Comparison of ENCODE assay signal across 8 mouse cellular contexts in the genomic region with DNA sequence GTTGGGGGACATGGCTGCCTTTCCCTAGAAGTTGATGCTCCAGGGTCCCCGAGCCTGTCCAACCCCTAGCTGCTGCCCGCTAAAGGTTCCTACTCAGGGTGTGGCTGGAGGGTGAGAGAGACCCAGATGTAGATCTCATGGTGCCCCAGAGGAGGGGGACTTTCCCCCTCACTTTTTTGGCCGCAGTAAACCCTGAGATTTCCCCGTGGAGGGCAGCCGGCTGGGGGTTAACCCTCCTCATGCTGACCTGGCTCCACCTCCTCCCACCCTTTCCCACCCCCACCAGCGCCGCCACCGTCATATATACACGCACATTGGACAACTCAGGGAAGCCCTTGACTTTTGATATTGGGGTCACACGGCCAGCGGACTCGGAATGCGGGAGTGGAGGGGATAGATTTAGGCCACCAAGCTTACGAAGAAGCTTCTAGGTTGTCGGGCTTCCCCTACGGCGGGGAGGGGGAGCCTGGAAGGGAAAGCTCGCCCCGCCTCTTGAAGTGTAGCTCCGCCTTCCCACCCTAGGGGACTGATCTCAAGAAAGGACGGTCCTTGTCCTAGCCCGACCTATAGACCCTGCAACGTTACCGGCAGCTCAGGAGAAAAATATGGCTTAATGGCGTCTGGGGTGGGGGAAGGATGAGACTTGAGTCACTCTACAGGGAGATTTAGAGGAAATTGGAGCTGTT. TPM values are rescaled to one million over a fixed set of nuclear protein-coding genes. Genes with fewer than 3 reads are reported as not detected.
A peak's percentile ranks its signal among the peaks of the same experiment; 100 is the strongest.
DNase-seq lines count a peak whose midpoint lies in the region; ATAC-seq and TF ChIP-seq lines count a peak whose summit lies in the region.

No protein-coding gene starts in this region.

- H3K36me3 ChIP-seq in ES-E14 (ENCODE audit: control insufficient read depth, insufficient read depth, low read length, poor library complexity, severe bottlenecking) = no peaks in the 10 kb centered on the region
- peaks cover 37% of the 10 kb centered on the region for H3K36me3 ChIP-seq in megakaryocyte, embryonic 14.5 days (replicated peaks; ENCODE audit: low read length)

- ATAC-seq in erythroid progenitor cell, adult 5-6 weeks (replicated peaks; ENCODE audit: low FRiP score, poor library complexity, severe bottlenecking) = peak; percentile 39; the same call in 1 of the 2 replicates

- DNase-seq in ES-E14 (ENCODE audit: low read depth, low spot score) = no peak
- DNase-seq in adrenal gland, postnatal 14 days = peak; percentile 89
- peak; percentile 88 to 90 for DNase-seq in heart, postnatal 10 days
- peak; percentile 88 to 90 for DNase-seq in kidney, postnatal 25 days
- peak; percentile 74 to 86 for DNase-seq in spleen, adult 18-20 months
- DNase-seq in frontal cortex, postnatal 10 days (ENCODE audit: low spot score in 2 of 2) = no peak

- intact Hi-C loops in heart, postnatal 10 days (cut with DNase I) = loop anchor here (2.0 kb wide), 2 partner anchors 17 to 23 kb away; a partner anchor contains a TSS

- H3K4me3 ChIP-seq in ES-E14 (ENCODE audit: insufficient read depth in 1 of 2, low read depth in 1 of 2, low read length in 2 of 2, poor library complexity in 1 of 2, severe bottlenecking in 1 of 2) = peak overlapping the region; percentile 70 to 80
- H3K4me3 ChIP-seq in megakaryocyte, embryonic 14.5 days (replicated peaks) = peak overlapping the region; percentile 98

- H3K4me1 ChIP-seq in ES-E14 (ENCODE audit: control insufficient read depth in 2 of 2, insufficient read depth in 2 of 2, low read length in 2 of 2, poor library complexity in 1 of 2) = peaks cover 0 to 14% of the 10 kb centered on the region in 2 experiments; a peak in 2 of 4 replicates
- H3K4me1 ChIP-seq in megakaryocyte, embryonic 14.5 days = peaks cover 48% of the 10 kb centered on the region

- H3K9me3 ChIP-seq in ES-E14 (ENCODE audit: control insufficient read depth, insufficient read depth, low read depth, low read length) = no peaks in the 10 kb centered on the region
- H3K9me3 ChIP-seq in megakaryocyte, embryonic 14.5 days = no peaks in the 10 kb centered on the region

- H3K27me3 ChIP-seq in megakaryocyte, embryonic 14.5 days (replicated peaks) = no peaks in the 10 kb centered on the region

- peak overlapping the region; percentile 59 for H3K9ac ChIP-seq in ES-E14 (ENCODE audit: insufficient read depth, low read depth, low read length, poor library complexity, severe bottlenecking)

- in situ Hi-C loops in ES-E14 (cut with MboI; ENCODE audit: low sequenced_read_pairs in 2 of 2, unreplicated experiment in 2 of 2) = no loop called here

- no peak overlapping the region for H3K27ac ChIP-seq in ES-E14 (ENCODE audit: insufficient read depth, low read depth, low read length, poor library complexity, severe bottlenecking)

TF ChIP-seq in ES-E14, 5 proteins besides CTCF, POLR2A, EP300 and RAD21:
- TF ChIP-seq HCFC1 (IDR thresholded peaks at IDR 0.05; ENCODE audit: borderline replicate concordance, insufficient read depth, low read length) (no peak), ZC3H11A (IDR thresholded peaks at IDR 0.05; ENCODE audit: borderline replicate concordance, low read depth, low read length) (no peak), ZNF384 (IDR thresholded peaks at IDR 0.05; ENCODE audit: low read depth, low read length) (no peak), CHD2 (IDR thresholded peaks at IDR 0.05; ENCODE audit: low read depth, low read length) (no peak), MAFK (IDR thresholded peaks at IDR 0.05; ENCODE audit: insufficient read depth, low read depth, low read length) (no peak)
TF ChIP-seq in ES-E14: peak in this region for 0.

RNA-seq across cellular contexts. Expression of a gene that starts 0.9 kb away (rescaled TPM):
- total RNA-seq in ES-E14 (2012; rRNA removed) = 18.6 and 26.0 TPM in 2 replicates
- 75.0 and 89.4 TPM in 2 replicates for total RNA-seq in adrenal gland, postnatal 14 days (2021)
- total RNA-seq in erythroid progenitor cell, adult 5-6 weeks (2015; ENCODE audit: low replicate concordance) = 11.5 and 26.8 TPM in 2 replicates
- 11.3 and 16.6 TPM in 2 replicates for total RNA-seq in erythroid progenitor cell, adult 5-6 weeks (2017; ENCODE audit: low replicate concordance)
- total RNA-seq in heart, postnatal 10 days (2021) = 10 to 100 TPM; 45.9 to 46.8 TPM
- 33.8 and 70.6 TPM in 2 replicates for polyA plus RNA-seq in megakaryocyte, embryonic 14.5 days (2012; ENCODE audit: insufficient read depth, low replicate concordance)

RNA-seq across cellular contexts. Expression of a gene that starts 22.7 kb away (rescaled TPM):
- 69.6 and 91.4 TPM in 2 replicates for total RNA-seq in ES-E14 (2012; rRNA removed)
- 138 and 201 TPM in 2 replicates for total RNA-seq in adrenal gland, postnatal 14 days (2021)
- 19.7 and 21.6 TPM in 2 replicates for total RNA-seq in erythroid progenitor cell, adult 5-6 weeks (2015; ENCODE audit: low replicate concordance)
- total RNA-seq in erythroid progenitor cell, adult 5-6 weeks (2017; ENCODE audit: low replicate concordance) = 11.5 and 13.1 TPM in 2 replicates
- total RNA-seq in heart, postnatal 10 days (2021) = 10 to 100 TPM; 95.8 to 96.3 TPM
- polyA plus RNA-seq in megakaryocyte, embryonic 14.5 days (2012; ENCODE audit: insufficient read depth, low replicate concordance) = 10.2 and 208 TPM in 2 replicates

RNA-seq across cellular contexts. Expression of a gene that starts 23.0 kb away (rescaled TPM):
- total RNA-seq in ES-E14 (2012; rRNA removed) = 23.6 and 35.6 TPM in 2 replicates
- 9.2 and 9.4 TPM in 2 replicates for total RNA-seq in adrenal gland, postnatal 14 days (2021)
- total RNA-seq in erythroid progenitor cell, adult 5-6 weeks (2015; ENCODE audit: low replicate concordance) = 73.5 and 83.4 TPM in 2 replicates
- 69.6 and 83.2 TPM in 2 replicates for total RNA-seq in erythroid progenitor cell, adult 5-6 weeks (2017; ENCODE audit: low replicate concordance)
- total RNA-seq in heart, postnatal 10 days (2021) = 1 to 10 TPM; 5.0 to 7.0 TPM
- 1.5 TPM in 1 of 2 replicates, not detected in the other for polyA plus RNA-seq in megakaryocyte, embryonic 14.5 days (2012; ENCODE audit: insufficient read depth, low replicate concordance)

RNA-seq across cellular contexts. Expression of a gene that starts 24.7 kb away (rescaled TPM):
- total RNA-seq in ES-E14 (2012; rRNA removed) = 10.6 and 13.8 TPM in 2 replicates
- 23.7 and 24.6 TPM in 2 replicates for total RNA-seq in adrenal gland, postnatal 14 days (2021)
- 2.5 TPM in 1 of 2 replicates, not detected in the other for total RNA-seq in erythroid progenitor cell, adult 5-6 weeks (2015; ENCODE audit: low replicate concordance)
- total RNA-seq in erythroid progenitor cell, adult 5-6 weeks (2017; ENCODE audit: low replicate concordance) = 1.7 and 3.1 TPM in 2 replicates
- 10 to 100 TPM in 1 of 2 experiments, 1 to 10 TPM in 1; 8.5 to 11.7 TPM for total RNA-seq in heart, postnatal 10 days (2021)
- 19.1 and 21.3 TPM in 2 replicates for polyA plus RNA-seq in megakaryocyte, embryonic 14.5 days (2012; ENCODE audit: insufficient read depth, low replicate concordance)

Comparison
In these comparisons a context has a peak if more than half of its experiments do, and no peak if none do; other contexts are left out.
1. DNase-seq: peak in adrenal gland, postnatal 14 days (single experiment), heart, postnatal 10 days (2 of 2), kidney, postnatal 25 days (2 of 2) and spleen, adult 18-20 months (2 of 2); none in ES-E14 (single experiment) and frontal cortex, postnatal 10 days (0 of 2).